Mouse (Mus musculus) limb, embryonic 15.5 days (tissue): ENCODE data around the gene Gm7271. TPM values are rescaled to one million over a fixed set of nuclear protein-coding genes. Genes with fewer than 3 reads are reported as not detected.
A peak's percentile ranks its signal among the peaks of the same experiment; 100 is the strongest.

Source experiments
- ATAC-seq: fragments of 200-750 bp; cut with Nextera tagmentation; 2 replicates; pipeline ENCODE4 v1.8.0; 2017; ENCODE audit warnings: low read depth, moderate TSS enrichment; ENCODE audit not compliant: insufficient number of reproducible peaks, low FRiP score, low TSS enrichment
- H3K27ac ChIP-seq: fragments of 300-500 bp; sonication (generic); 2 replicates; pipeline ENCODE4 v1.5.1; 2015; ENCODE audit warnings: moderate library complexity, mild to moderate bottlenecking, inconsistent platforms
- H3K27me3 ChIP-seq: fragments of 300-500 bp; sonication (generic); 2 replicates; pipeline ENCODE4 v1.6.1; 2015; ENCODE audit warnings: inconsistent platforms
- H3K36me3 ChIP-seq: fragments of 300-500 bp; sonication (generic); 2 replicates; pipeline ENCODE4 v1.6.1; 2015; ENCODE audit warnings: inconsistent platforms
- H3K4me1 ChIP-seq: fragments of 300-500 bp; sonication (generic); 2 replicates; pipeline ENCODE4 v1.6.1; 2015; ENCODE audit warnings: inconsistent platforms
- H3K4me2 ChIP-seq: fragments of 300-500 bp; sonication (generic); 2 replicates; pipeline ENCODE4 v1.6.1; 2015; ENCODE audit warnings: mild to moderate bottlenecking, inconsistent platforms
- H3K4me3 ChIP-seq: fragments of 300-500 bp; sonication (generic); 2 replicates; pipeline ENCODE4 v1.5.1; 2015; ENCODE audit warnings: mild to moderate bottlenecking, inconsistent platforms
- H3K9ac ChIP-seq: fragments of 300-500 bp; sonication (generic); 2 replicates; pipeline ENCODE4 v1.6.1; 2015; ENCODE audit warnings: inconsistent platforms
- H3K9me3 ChIP-seq: fragments of 300-500 bp; sonication (generic); 2 replicates; pipeline ENCODE4 v1.6.1; 2016; ENCODE audit warnings: inconsistent platforms
- WGBS: fragments of 180-500 bp; shearing (Covaris S2); methylation state at CpG from one replicate; pipeline ENCODE4 v1.1.7; 2015; 5-methylcytosine and 5-hydroxymethylcytosine counted together
- polyA plus RNA-seq: library from polyadenylated mRNA; unstranded; fragments of >200 nt; fragmentation: Nextera tagmentation; extraction: Ambion mirVana; gene quantifications from 2 replicates; pipeline ENCODE4 v1.2.1, GENCODE M21; 2015

Gene Gm7271
- polyA plus RNA-seq, 1 experiment from 2014 or later = not detected

GRCm38 (mm10) chr5:76529040-76529703 is 45.3 kb downstream of the Gm7271 start, which contains the start of gene Exoc1:
Gene Exoc1 (plus strand): TSS chr5:76529311.
- Histone ChIP-seq H3K36me3 (peaks cover 2% of the 10 kb centered on the region; the same call in 1 of the 2 replicates), H3K9me3 (no peaks in the 10 kb centered on the region), H3K4me1 (peaks cover 9% of the 10 kb centered on the region), H3K9ac (peak within 1 kb of the TSS; percentile 65), H3K4me2 (peak within 1 kb of the TSS; percentile 79), H3K27me3 (no peaks in the 10 kb centered on the region), H3K27ac (peak within 1 kb of the TSS; percentile 81), H3K4me3 (peak within 1 kb of the TSS; percentile 88)
- WGBS = under 1% methylated on average over 39 of the region's 39 CpGs
- ATAC-seq = peak; percentile 97

GRCm38 (mm10) chr5:76529704-76530066 is 45.8 kb downstream of the Gm7271 start:
- peak overlapping the region; percentile 81 for H3K27ac ChIP-seq
- 7% methylated on average over 9 of the region's 9 CpGs for WGBS

DNA sequence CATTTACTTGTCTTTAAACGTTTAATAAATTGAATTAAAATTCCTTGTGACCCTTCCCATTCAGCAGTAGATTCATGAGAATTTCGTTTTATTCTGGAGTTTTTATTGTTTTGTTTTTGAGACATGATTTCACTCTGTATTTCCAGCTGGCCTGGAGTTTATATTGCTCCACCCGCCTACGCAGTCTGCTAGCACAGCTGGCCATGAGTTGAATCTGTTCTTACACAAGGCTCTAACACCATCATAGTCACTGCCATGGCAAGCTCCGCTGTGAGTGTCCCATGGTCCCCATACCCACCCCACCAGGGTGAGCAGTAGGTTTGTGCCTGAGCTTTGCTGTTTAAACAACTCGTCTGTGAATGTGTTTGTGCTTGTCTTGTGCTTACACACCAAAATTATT is 49.3 kb downstream of the Gm7271 start:
- WGBS = 81% methylated on average over 6 of the region's 6 CpGs
- Histone ChIP-seq H3K27me3 (no peaks in the 10 kb centered on the region), H3K9ac (no peak overlapping the region), H3K36me3 (peaks cover 28% of the 10 kb centered on the region), H3K27ac (no peak overlapping the region), H3K4me1 (peaks cover 9% of the 10 kb centered on the region), H3K4me2 (no peak overlapping the region), H3K9me3 (no peaks in the 10 kb centered on the region), H3K4me3 (no peak overlapping the region)
- no peak for ATAC-seq

More at GRCm38 (mm10) chr5:76529704-76530066, 45.8 kb downstream of the Gm7271 start:
- peak overlapping the region; percentile 65 for H3K9ac ChIP-seq
- no peak for ATAC-seq
- H3K4me3 ChIP-seq = peak overlapping the region; percentile 88
- H3K36me3 ChIP-seq = peaks cover 2% of the 10 kb centered on the region; the same call in 1 of the 2 replicates
- H3K9me3 ChIP-seq = no peaks in the 10 kb centered on the region
- no peaks in the 10 kb centered on the region for H3K27me3 ChIP-seq
- H3K4me1 ChIP-seq = peaks cover 9% of the 10 kb centered on the region
- H3K4me2 ChIP-seq = peak overlapping the region; percentile 79

- no peaks in the 10 kb centered on the region for H3K4me1 ChIP-seq
- H3K4me3 ChIP-seq = no peak overlapping the region
- H3K27ac ChIP-seq = no peak overlapping the region
- no peaks in the 10 kb centered on the region for H3K27me3 ChIP-seq
- no peak overlapping the region for H3K4me2 ChIP-seq
- H3K9me3 ChIP-seq = no peaks in the 10 kb centered on the region
- no peak for ATAC-seq
- 63% methylated on average over 1 of the region's 1 CpGs for WGBS
- peaks cover 46% of the 10 kb centered on the region for H3K36me3 ChIP-seq
- no peak overlapping the region for H3K9ac ChIP-seq
Observed at GRCm38 (mm10) chr5:76536231-76536630, 52.4 kb downstream of the Gm7271 start.

DNA sequence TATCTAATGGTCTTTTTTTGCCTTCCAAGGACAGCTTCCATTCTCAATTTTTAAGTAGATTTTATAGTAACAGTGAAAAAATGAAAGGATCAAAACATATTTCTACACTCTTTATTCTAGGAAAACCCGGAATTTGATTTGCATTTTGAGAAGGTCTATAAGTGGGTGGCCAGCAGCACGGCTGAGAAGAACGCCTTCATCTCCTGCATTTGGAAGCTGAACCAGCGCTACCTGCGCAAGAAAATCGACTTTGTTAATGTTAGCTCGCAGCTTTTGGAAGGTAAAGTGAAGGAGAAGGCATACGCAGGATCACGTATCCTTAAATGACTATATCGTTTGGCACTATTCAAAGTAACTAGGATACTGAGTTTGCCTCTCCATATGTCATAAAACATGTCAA is 53.7 kb downstream of the Gm7271 start:
- Histone ChIP-seq H3K4me2 (no peak overlapping the region), H3K27ac (no peak overlapping the region), H3K36me3 (peaks cover 56% of the 10 kb centered on the region), H3K9me3 (no peaks in the 10 kb centered on the region), H3K4me3 (no peak overlapping the region), H3K4me1 (no peaks in the 10 kb centered on the region), H3K9ac (no peak overlapping the region), H3K27me3 (no peaks in the 10 kb centered on the region)
- 94% methylated on average over 10 of the region's 10 CpGs for WGBS
- no peak for ATAC-seq

DNA sequence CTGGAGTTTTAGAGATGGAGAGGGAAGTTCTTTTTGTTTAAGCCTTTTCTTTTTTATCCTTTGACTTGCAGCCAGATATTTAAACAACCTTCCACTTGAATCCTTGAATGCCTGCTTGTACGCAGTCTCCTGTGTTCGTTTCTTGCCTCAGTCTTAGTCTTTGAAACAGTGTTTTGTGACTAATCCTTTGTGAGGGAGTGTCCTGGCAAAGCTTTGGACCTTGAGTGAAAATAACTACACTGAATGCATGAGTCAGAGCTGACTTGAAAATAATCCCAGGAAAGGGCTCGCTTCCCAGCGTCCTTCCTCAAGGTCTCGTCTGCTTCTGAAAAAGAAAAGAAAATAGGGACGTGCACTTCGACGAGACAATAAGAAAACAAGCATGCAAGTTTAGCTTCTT is 56.3 kb downstream of the Gm7271 start:
- Histone ChIP-seq H3K4me2 (no peak overlapping the region), H3K27ac (no peak overlapping the region), H3K9ac (no peak overlapping the region), H3K27me3 (no peaks in the 10 kb centered on the region), H3K36me3 (peaks cover 75% of the 10 kb centered on the region), H3K9me3 (no peaks in the 10 kb centered on the region), H3K4me3 (no peak overlapping the region), H3K4me1 (no peaks in the 10 kb centered on the region)
- WGBS = 85% methylated on average over 8 of the region's 8 CpGs
- ATAC-seq = no peak

- Histone ChIP-seq H3K27me3 (no peaks in the 10 kb centered on the region), H3K4me2 (no peak overlapping the region), H3K9me3 (no peaks in the 10 kb centered on the region), H3K36me3 (peaks cover 74% of the 10 kb centered on the region), H3K27ac (no peak overlapping the region), H3K4me3 (no peak overlapping the region), H3K9ac (no peak overlapping the region), H3K4me1 (no peaks in the 10 kb centered on the region)
- ATAC-seq = no peak
Observed at GRCm38 (mm10) chr5:76540842-76541241, 57.0 kb downstream of the Gm7271 start.

- H3K36me3 ChIP-seq = peaks cover 56% of the 10 kb centered on the region
Observed at GRCm38 (mm10) chr5:76543200-76543599, 59.4 kb downstream of the Gm7271 start.

GRCm38 (mm10) chr5:76550426-76550825 is 66.6 kb downstream of the Gm7271 start:
- Histone ChIP-seq H3K4me1 (no peaks in the 10 kb centered on the region), H3K27me3 (no peaks in the 10 kb centered on the region), H3K9ac (no peak overlapping the region), H3K9me3 (no peaks in the 10 kb centered on the region), H3K4me3 (no peak overlapping the region), H3K4me2 (no peak overlapping the region), H3K36me3 (peaks cover 25% of the 10 kb centered on the region; the same call in 1 of the 2 replicates), H3K27ac (no peak overlapping the region)
- no peak for ATAC-seq
- WGBS = 87% methylated on average over 8 of the region's 8 CpGs

More at GRCm38 (mm10) chr5:76543200-76543599, 59.4 kb downstream of the Gm7271 start:
- WGBS = 89% methylated on average over 8 of the region's 8 CpGs
- Histone ChIP-seq H3K4me2 (no peak overlapping the region), H3K27ac (no peak overlapping the region), H3K27me3 (no peaks in the 10 kb centered on the region), H3K9me3 (no peaks in the 10 kb centered on the region), H3K4me3 (no peak overlapping the region), H3K4me1 (no peaks in the 10 kb centered on the region), H3K9ac (no peak overlapping the region)
- no peak for ATAC-seq

- no peaks in the 10 kb centered on the region for H3K27me3 ChIP-seq
- peaks cover 53% of the 10 kb centered on the region for H3K36me3 ChIP-seq
- H3K4me1 ChIP-seq = no peaks in the 10 kb centered on the region
- H3K9ac ChIP-seq = no peak overlapping the region
- no peaks in the 10 kb centered on the region for H3K9me3 ChIP-seq
- no peak overlapping the region for H3K4me2 ChIP-seq
- no peak overlapping the region for H3K4me3 ChIP-seq
- ATAC-seq = no peak
- H3K27ac ChIP-seq = no peak overlapping the region
- WGBS = 43% methylated on average over 3 of the region's 3 CpGs
Observed at GRCm38 (mm10) chr5:76565321-76565720, 81.5 kb downstream of the Gm7271 start.
